Mouse (Mus musculus): ENCODE results near the gene D930007J09Rik.

- TF ChIP-seq EP300 (IDR thresholded peaks at IDR 0.05; ENCODE audit: low read length) (no peak), ZC3H11A (IDR thresholded peaks at IDR 0.05; ENCODE audit: low read depth, low read length) (no peak)
Observed at GRCm38 (mm10) chr13:32832776-32833175, 30.1 kb upstream of the D930007J09Rik start.

Data from CH12.LX (cell line).